Mouse (Mus musculus): ENCODE data around the gene Schip1. TPM values are rescaled to one million over a fixed set of nuclear protein-coding genes. Genes with fewer than 3 reads are reported as not detected.

Gene Schip1
- polyA plus RNA-seq, 1 experiment from 2014 or later, result 76.4 TPM

DNA sequence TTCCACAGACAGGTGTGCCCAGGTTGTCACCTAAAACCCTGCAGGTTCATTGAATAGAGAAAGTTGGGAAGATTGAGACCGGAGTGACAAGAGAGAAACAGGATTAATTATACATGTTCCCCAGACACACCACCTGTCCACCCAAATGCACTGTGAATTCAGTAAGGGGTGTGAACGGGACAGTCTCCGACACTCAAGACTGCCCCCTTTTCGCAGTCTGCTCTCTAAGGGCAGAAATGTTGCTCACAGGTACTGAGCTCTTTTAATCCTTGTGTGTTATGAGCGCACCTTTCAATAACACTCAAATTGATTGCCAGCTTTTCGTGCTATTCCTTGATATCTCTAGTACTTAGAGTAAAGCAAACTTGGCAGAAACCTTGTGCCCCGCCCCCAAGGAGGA is 288.4 kb downstream of the Schip1 start:
- WGBS, result 79% methylated on average over 7 of the region's 7 CpGs
- H3K27me3 ChIP-seq (replicated peaks), result no peaks in the 10 kb centered on the region
- H3K9me3 ChIP-seq (replicated peaks), result peaks cover 8% of the 10 kb centered on the region; the same call in 1 of the 2 replicates
- H3K4me2 ChIP-seq, result no peak overlapping the region
- no peak overlapping the region for H3K9ac ChIP-seq
- no peak for ATAC-seq (ENCODE audit: insufficient number of reproducible peaks, low FRiP score)
- H3K36me3 ChIP-seq, result no peaks in the 10 kb centered on the region
- no peak overlapping the region for H3K27ac ChIP-seq (ENCODE audit: poor library complexity, severe bottlenecking)
- H3K4me1 ChIP-seq (replicated peaks), result no peaks in the 10 kb centered on the region
- H3K4me3 ChIP-seq, result no peak overlapping the region

DNA sequence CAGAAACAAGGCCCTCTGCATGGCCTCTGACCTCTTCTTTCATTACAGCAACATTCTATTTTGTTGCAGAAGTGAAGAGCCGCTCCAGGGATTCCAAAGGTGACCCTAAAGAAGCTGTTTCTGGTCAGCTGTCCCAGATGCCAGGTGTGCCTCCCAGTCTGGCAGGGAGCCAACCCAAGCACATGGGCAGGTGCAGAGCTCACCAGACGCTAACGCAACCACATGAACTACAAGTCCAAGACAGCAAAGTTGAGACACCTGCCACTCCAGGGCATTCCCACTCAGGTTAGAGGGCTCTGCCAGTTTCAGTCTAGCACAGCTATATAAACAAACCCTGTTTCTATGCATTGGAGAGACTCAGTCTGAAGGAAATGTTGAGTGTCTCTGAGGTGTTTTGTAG is 288.9 kb downstream of the Schip1 start:
- H3K9ac ChIP-seq, result no peak overlapping the region
- H3K36me3 ChIP-seq, result no peaks in the 10 kb centered on the region
- no peak overlapping the region for H3K4me2 ChIP-seq
- no peaks in the 10 kb centered on the region for H3K27me3 ChIP-seq (replicated peaks)
- no peak for ATAC-seq (ENCODE audit: insufficient number of reproducible peaks, low FRiP score)
- H3K4me3 ChIP-seq, result no peak overlapping the region
- peaks cover 8% of the 10 kb centered on the region; the same call in 1 of the 2 replicates for H3K9me3 ChIP-seq (replicated peaks)
- no peaks in the 10 kb centered on the region for H3K4me1 ChIP-seq (replicated peaks)
- no peak overlapping the region for H3K27ac ChIP-seq (ENCODE audit: poor library complexity, severe bottlenecking)
- WGBS, result 86% methylated on average over 3 of the region's 3 CpGs

DNA sequence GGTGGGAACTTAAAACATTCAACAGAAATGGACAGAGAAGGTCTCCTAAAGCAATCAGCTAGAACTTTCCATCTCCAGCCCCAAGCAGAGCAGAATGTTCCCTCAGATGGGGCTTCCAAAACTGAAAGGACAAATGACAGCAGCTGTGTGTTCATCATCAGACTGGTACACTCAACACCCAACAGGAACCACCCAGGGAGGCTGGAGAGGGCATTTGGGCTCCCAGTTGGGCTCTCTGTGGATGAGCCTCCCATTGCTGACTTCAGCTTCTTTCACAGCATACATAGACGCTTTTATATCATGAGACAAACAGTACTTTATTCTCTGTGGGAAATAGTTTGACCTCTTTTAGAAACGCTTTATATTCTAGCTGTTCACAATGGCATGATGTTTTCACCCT is 291.9 kb downstream of the Schip1 start:
- no peak overlapping the region for H3K4me3 ChIP-seq
- ATAC-seq (ENCODE audit: insufficient number of reproducible peaks, low FRiP score), result no peak
- H3K27ac ChIP-seq (ENCODE audit: poor library complexity, severe bottlenecking), result no peak overlapping the region
- no peak overlapping the region for H3K9ac ChIP-seq
- H3K36me3 ChIP-seq, result no peaks in the 10 kb centered on the region
- H3K9me3 ChIP-seq (replicated peaks), result peaks cover 8% of the 10 kb centered on the region; the same call in 1 of the 2 replicates
- WGBS, result 80% methylated on average over 2 of the region's 2 CpGs
- H3K4me2 ChIP-seq, result no peak overlapping the region
- no peaks in the 10 kb centered on the region for H3K27me3 ChIP-seq (replicated peaks)
- no peaks in the 10 kb centered on the region for H3K4me1 ChIP-seq (replicated peaks)

DNA sequence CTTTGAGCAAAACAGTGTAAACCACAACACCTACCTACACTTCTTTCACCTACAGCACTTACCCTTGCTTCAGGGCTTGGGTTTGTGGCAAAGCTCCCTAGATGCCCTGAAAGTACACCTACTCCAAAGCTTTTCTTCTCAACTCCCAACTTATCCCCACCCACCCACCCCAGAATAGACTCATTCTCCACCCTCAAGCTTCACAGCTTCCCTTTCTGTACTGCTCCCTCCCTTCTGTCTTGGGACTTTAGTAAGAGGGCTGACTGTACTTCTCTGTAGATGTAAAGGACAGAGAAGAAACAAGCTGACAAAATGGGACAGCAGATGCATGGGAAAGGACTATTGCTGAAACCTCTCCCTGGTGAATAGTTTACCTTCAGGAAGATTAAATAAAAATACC is 303.4 kb downstream of the Schip1 start:
- H3K27me3 ChIP-seq (replicated peaks), result no peaks in the 10 kb centered on the region
- H3K4me2 ChIP-seq, result no peak overlapping the region
- H3K4me1 ChIP-seq (replicated peaks), result no peaks in the 10 kb centered on the region
- no peak overlapping the region for H3K4me3 ChIP-seq
- no peaks in the 10 kb centered on the region for H3K36me3 ChIP-seq
- H3K9ac ChIP-seq, result no peak overlapping the region
- no peak overlapping the region for H3K27ac ChIP-seq (ENCODE audit: poor library complexity, severe bottlenecking)
- ATAC-seq (ENCODE audit: insufficient number of reproducible peaks, low FRiP score), result no peak
- H3K9me3 ChIP-seq (replicated peaks), result no peaks in the 10 kb centered on the region

DNA sequence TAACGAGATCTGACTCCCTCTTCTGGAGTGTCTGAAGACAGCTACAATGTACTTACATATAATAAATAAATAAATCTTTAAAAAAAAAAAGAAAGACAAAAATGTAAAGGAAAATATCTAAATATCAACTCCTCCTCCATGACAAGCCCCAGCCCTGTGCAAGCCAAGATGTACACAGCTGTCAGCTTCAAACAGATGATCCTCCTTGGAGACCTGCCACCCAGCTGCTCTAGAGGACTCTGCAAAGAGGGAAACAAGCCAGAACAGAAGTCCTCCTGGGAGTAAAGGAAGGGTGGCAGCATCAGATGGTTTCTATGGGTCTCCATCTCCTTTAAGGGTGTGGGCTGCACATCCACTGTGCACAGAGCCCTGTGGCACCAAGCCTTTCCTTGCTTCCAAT is 308.3 kb downstream of the Schip1 start:
- Histone ChIP-seq H3K36me3 (no peaks in the 10 kb centered on the region), H3K9ac (no peak overlapping the region), H3K27me3 (replicated peaks) (no peaks in the 10 kb centered on the region), H3K9me3 (replicated peaks) (no peaks in the 10 kb centered on the region), H3K4me3 (no peak overlapping the region), H3K27ac (ENCODE audit: poor library complexity, severe bottlenecking) (no peak overlapping the region), H3K4me1 (replicated peaks) (no peaks in the 10 kb centered on the region; the same call in 1 of the 2 replicates), H3K4me2 (no peak overlapping the region)
- no peak for ATAC-seq (ENCODE audit: insufficient number of reproducible peaks, low FRiP score)
- 71% methylated on average over 1 of the region's 1 CpGs for WGBS

DNA sequence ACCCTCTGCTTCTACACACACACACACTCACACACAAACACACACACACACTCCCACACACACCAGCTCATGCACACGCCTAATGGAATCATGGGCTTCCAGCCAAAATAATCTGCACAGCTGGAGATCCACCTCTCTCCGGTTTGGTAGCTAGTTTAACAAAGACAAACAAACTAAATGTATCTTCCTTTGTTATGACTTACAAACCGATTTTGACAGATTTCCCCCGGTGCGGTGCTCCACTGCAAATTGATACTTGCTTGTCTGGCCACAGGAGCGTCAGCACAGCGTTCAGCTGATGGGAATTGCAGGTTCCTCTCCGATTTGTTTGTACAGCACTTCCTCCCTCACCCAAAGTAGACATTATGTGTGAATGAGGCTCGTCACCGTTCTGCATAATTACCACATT is 310.5 kb downstream of the Schip1 start:
- peak overlapping the region; percentile 33 for H3K4me2 ChIP-seq
- no peak overlapping the region for H3K27ac ChIP-seq (ENCODE audit: poor library complexity, severe bottlenecking)
- H3K36me3 ChIP-seq, result no peaks in the 10 kb centered on the region
- no peak overlapping the region for H3K9ac ChIP-seq
- H3K4me1 ChIP-seq (replicated peaks), result no peaks in the 10 kb centered on the region; the same call in 1 of the 2 replicates
- ATAC-seq (ENCODE audit: insufficient number of reproducible peaks, low FRiP score), result no peak
- 50% methylated on average over 10 of the region's 10 CpGs for WGBS
- no peaks in the 10 kb centered on the region for H3K27me3 ChIP-seq (replicated peaks)
- no peak overlapping the region for H3K4me3 ChIP-seq
- no peaks in the 10 kb centered on the region for H3K9me3 ChIP-seq (replicated peaks)

DNA sequence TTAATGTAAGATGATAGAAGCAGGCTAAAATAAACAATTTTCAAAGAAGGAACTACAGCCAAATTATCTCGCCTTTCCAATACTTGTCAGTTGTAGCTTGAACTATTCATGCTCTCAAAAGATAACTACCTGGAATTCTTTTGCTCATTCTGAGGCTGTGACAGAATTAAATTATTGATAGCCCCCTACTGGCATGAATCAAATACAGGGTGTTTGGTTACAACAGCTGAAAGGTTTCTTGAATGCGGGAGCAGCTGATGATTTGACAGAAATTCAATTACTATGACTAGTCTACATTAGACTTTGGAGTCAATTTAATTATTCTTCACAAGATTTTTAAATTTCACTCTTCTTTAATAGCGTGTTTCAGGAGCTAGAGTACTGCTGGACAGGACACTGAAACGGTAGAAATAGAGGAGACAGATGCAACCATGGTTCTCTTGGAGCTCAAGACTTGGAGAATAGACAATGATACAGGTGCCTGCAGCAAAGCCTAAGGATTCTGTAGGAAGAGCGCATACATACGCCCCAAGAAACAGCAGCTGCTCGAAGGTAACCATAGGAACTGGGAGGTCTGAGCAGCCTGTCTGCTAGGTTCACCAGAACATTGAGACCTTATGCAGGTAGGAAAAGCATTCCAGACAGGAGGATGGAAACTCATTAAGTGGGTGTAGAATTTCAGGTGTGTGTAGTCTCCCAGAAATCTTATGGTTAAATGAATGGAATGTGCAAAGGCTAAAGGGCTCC is 313.0 kb downstream of the Schip1 start:
- no peaks in the 10 kb centered on the region for H3K36me3 ChIP-seq
- H3K4me3 ChIP-seq, result no peak overlapping the region
- H3K9ac ChIP-seq, result no peak overlapping the region
- H3K27me3 ChIP-seq (replicated peaks), result no peaks in the 10 kb centered on the region
- H3K27ac ChIP-seq (ENCODE audit: poor library complexity, severe bottlenecking), result no peak overlapping the region
- H3K4me2 ChIP-seq, result no peak overlapping the region
- WGBS, result 76% methylated on average over 7 of the region's 7 CpGs
- no peak for ATAC-seq (ENCODE audit: insufficient number of reproducible peaks, low FRiP score)
- H3K9me3 ChIP-seq (replicated peaks), result no peaks in the 10 kb centered on the region
- no peaks in the 10 kb centered on the region; the same call in 1 of the 2 replicates for H3K4me1 ChIP-seq (replicated peaks)

DNA sequence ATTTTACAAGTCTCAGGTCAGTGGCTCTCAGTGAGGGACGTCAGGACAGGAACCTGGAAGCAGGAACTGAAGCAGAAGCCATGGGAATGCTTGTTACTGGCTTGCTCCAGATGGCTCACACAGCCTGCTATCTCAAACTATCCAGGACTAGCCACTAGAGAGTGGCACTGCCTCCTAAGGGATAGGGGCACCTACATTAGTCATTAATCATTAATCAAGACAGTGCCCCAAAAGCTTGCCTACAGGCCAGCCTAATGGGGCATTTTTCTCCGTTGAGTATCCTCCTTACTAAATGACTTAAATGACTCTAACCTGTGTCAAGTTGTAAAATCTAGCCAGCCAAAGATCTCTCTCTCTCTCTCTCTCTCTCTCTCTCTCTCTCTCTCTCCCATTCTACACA is 314.2 kb downstream of the Schip1 start:
- H3K4me2 ChIP-seq, result no peak overlapping the region
- no peak overlapping the region for H3K27ac ChIP-seq (ENCODE audit: poor library complexity, severe bottlenecking)
- 68% methylated on average over 2 of the region's 2 CpGs for WGBS
- no peak overlapping the region for H3K9ac ChIP-seq
- no peak for ATAC-seq (ENCODE audit: insufficient number of reproducible peaks, low FRiP score)
- no peaks in the 10 kb centered on the region for H3K36me3 ChIP-seq
- no peaks in the 10 kb centered on the region for H3K27me3 ChIP-seq (replicated peaks)
- no peaks in the 10 kb centered on the region; the same call in 1 of the 2 replicates for H3K4me1 ChIP-seq (replicated peaks)
- no peak overlapping the region for H3K4me3 ChIP-seq
- H3K9me3 ChIP-seq (replicated peaks), result no peaks in the 10 kb centered on the region

DNA sequence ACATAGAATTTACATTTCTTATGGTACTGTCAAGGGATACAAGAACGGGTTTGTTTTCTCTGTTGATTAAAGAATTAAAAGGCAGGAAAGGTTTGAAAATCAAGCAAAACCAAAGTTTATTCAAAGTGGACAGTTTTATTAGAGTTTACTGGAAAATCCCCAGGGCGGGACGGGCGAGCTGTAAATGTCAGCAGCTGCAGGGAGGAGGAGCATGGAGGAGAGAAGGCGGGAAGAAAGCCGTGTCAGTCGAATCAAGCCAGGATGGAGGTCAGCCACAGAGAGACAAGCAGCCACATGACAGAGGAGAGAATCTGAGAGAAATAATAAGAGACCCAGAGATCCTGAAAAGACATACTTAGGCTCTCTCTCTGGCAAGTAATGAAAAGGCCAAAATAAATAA is 314.6 kb downstream of the Schip1 start:
- Histone ChIP-seq H3K9ac (no peak overlapping the region), H3K36me3 (no peaks in the 10 kb centered on the region), H3K4me1 (replicated peaks) (no peaks in the 10 kb centered on the region; the same call in 1 of the 2 replicates), H3K9me3 (replicated peaks) (no peaks in the 10 kb centered on the region), H3K4me2 (no peak overlapping the region), H3K27me3 (replicated peaks) (no peaks in the 10 kb centered on the region), H3K27ac (ENCODE audit: poor library complexity, severe bottlenecking) (no peak overlapping the region), H3K4me3 (no peak overlapping the region)
- no peak for ATAC-seq (ENCODE audit: insufficient number of reproducible peaks, low FRiP score)
- WGBS, result 65% methylated on average over 7 of the region's 7 CpGs

DNA sequence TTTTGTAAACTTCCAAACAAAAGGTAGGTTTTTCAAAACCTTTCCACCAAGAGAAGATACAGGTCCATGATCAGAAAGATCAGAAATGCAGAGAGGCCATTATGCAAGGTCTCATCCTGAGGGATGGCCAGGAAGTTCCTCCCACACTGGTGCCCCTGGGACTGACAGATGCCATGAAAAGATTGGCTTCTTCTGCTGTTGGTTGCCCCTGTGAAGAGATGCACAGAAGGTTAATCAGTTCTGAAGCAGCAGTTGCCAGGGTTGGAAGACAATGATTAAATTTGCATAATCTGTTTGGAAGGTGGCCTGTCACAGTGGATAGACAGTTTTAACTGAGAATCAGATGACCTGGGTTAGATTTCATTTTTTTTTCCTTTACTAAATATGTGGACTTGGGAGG is 319.1 kb downstream of the Schip1 start:
- Histone ChIP-seq H3K4me2 (no peak overlapping the region), H3K36me3 (no peaks in the 10 kb centered on the region), H3K27ac (ENCODE audit: poor library complexity, severe bottlenecking) (no peak overlapping the region), H3K9me3 (replicated peaks) (no peaks in the 10 kb centered on the region), H3K9ac (no peak overlapping the region), H3K4me3 (no peak overlapping the region), H3K27me3 (replicated peaks) (no peaks in the 10 kb centered on the region), H3K4me1 (replicated peaks) (no peaks in the 10 kb centered on the region)
- ATAC-seq (ENCODE audit: insufficient number of reproducible peaks, low FRiP score), result no peak

DNA sequence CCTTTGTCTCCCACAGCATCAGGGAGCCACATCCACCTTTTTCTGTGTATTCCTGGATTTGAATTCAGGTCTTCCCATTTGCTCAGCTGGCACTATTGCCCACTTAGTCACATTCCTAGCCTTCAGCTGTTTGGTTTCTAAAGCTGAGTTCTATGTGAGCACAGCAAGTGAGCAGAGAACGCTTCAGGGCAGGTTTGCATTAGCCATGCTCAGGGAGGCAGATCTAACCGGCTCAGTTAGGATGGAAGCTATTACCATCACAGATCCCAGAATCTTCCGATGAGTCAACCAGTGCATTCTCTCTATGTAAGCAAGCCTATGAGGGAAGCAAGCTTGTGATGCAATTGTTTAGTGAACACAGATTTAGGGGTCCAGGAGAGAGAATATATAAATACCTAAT is 320.9 kb downstream of the Schip1 start:
- 85% methylated on average over 3 of the region's 3 CpGs for WGBS
- no peak overlapping the region for H3K4me2 ChIP-seq
- no peaks in the 10 kb centered on the region for H3K36me3 ChIP-seq
- no peak overlapping the region for H3K4me3 ChIP-seq
- no peaks in the 10 kb centered on the region for H3K27me3 ChIP-seq (replicated peaks)
- no peaks in the 10 kb centered on the region for H3K4me1 ChIP-seq (replicated peaks)
- no peak overlapping the region for H3K27ac ChIP-seq (ENCODE audit: poor library complexity, severe bottlenecking)
- ATAC-seq (ENCODE audit: insufficient number of reproducible peaks, low FRiP score), result no peak
- H3K9ac ChIP-seq, result no peak overlapping the region
- H3K9me3 ChIP-seq (replicated peaks), result no peaks in the 10 kb centered on the region

DNA sequence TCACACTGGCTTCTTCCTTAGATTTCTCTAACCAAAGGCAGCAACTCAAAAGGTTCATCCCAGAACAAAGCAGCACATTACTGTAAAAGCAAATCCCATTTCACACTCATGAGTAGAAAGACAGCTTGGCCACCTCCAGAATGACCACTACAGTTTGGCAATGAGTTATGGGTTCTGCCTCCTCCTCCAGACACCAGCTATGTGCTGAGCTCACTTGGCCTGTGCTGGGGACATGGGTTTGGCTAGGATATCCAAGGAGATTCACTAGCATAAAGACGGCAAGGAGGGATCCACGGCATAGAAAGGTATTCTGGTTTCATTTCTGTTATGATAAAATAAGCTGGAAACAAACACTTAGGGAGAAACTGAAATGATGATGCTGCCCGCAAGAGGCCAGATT is 323.4 kb downstream of the Schip1 start:
- H3K36me3 ChIP-seq, result no peaks in the 10 kb centered on the region
- WGBS, result 88% methylated on average over 3 of the region's 3 CpGs

More for the DNA sequence above, 323.4 kb downstream of the Schip1 start:
- Histone ChIP-seq H3K4me2 (no peak overlapping the region), H3K27ac (ENCODE audit: poor library complexity, severe bottlenecking) (no peak overlapping the region), H3K9ac (no peak overlapping the region), H3K9me3 (replicated peaks) (no peaks in the 10 kb centered on the region), H3K4me3 (no peak overlapping the region), H3K4me1 (replicated peaks) (no peaks in the 10 kb centered on the region), H3K27me3 (replicated peaks) (no peaks in the 10 kb centered on the region)
- ATAC-seq (ENCODE audit: insufficient number of reproducible peaks, low FRiP score), result no peak

All from heart, embryonic 12.5 days (tissue).